Comparison of ENCODE assay signal across 28 mouse cellular contexts in genomic region chr4:102989391-102989790, GRCm38 (mm10). TPM values are rescaled to one million over a fixed set of nuclear protein-coding genes. Genes with fewer than 3 reads are reported as not detected.
DNase-seq lines count a peak whose midpoint lies in the region; ATAC-seq lines count a peak whose summit lies in the region.
"Had no signal": no experiment of that assay in that cellular context is flagged by ENCODE, and none has a peak within 500 bp of the region (broad histone marks: within the 10 kb centered on the region; RNA-seq: fewer than 3 reads in every experiment).

No protein-coding gene starts in this region.

- intact Hi-C loops in heart, postnatal 25 days (cut with DNase I), result loop anchor here (5.0 to 10.0 kb wide), 2 partner anchors 325 to 358 kb away; partner anchors contain the start of gene Oma1

- ATAC-seq in inflammation-experienced regulatory T-cells, adult 6 months, result peak; percentile 26
- ATAC-seq in megakaryocyte, adult 5-6 weeks (ENCODE audit: poor library complexity, severe bottlenecking), result no peak
- ATAC-seq: forebrain, embryonic 14.5 days; intestine, embryonic 16.5 days; midbrain, embryonic 16.5 days had no signal

- DNase-seq in heart, adult 11 months, result peak; percentile 71
- DNase-seq in heart, postnatal 25 days (ENCODE audit: low spot score), result no peak
- peak; percentile 57 for DNase-seq in CD4-positive, CD25-positive, alpha-beta regulatory T cell, adult 2 months (ENCODE audit: low read depth, low spot score)
- peak; percentile 37 to 55 for DNase-seq in thymus, postnatal 10 days (ENCODE audit: low spot score in 2 of 2)
- DNase-seq in right cerebral cortex, postnatal 25 days, result no peak
- DNase-seq in urinary bladder, postnatal 10 days (ENCODE audit: low spot score), result no peak
- DNase-seq: adrenal gland, adult 8-10 months; cerebellum, adult 8-10 months; cerebellum, postnatal 25 days; gastrocnemius, postnatal 25 days; heart, adult 2 months; heart, postnatal 36 days; kidney, adult 8-10 months; kidney, postnatal 10 days; liver; lung, embryonic 14.5 days; lung, postnatal 14 days had no signal

RNA-seq across cellular contexts. Expression of gene Tctex1d1, which starts 11.0 kb away (rescaled TPM):
- total RNA-seq in heart, postnatal 25 days (2021), result not detected
- polyA plus RNA-seq in inflammation-experienced regulatory T-cells, adult 6 months (2017; shearing (Covaris generic)), result under 1 TPM in 1 of 3 experiments, not detected in 2; 0.58 TPM
- 1.9 and 5.2 TPM in 2 replicates for total RNA-seq in megakaryocyte, adult 5-6 weeks (2015)
- 3.5 and 5.5 TPM in 2 replicates for total RNA-seq in megakaryocyte, adult 5-6 weeks (2017)
- total RNA-seq: adrenal gland, adult 8-10 months; gastrocnemius, postnatal 25 days; heart, adult 2 months; heart, postnatal 36 days had no signal
- polyA plus RNA-seq: large intestine, adult 2 months; myocyte; small intestine, adult 2 months had no signal

RNA-seq across cellular contexts. Expression of gene Insl5, which starts 37.3 kb away (rescaled TPM):
- total RNA-seq in heart, postnatal 25 days (2021), result not detected
- polyA plus RNA-seq in inflammation-experienced regulatory T-cells, adult 6 months (2017; shearing (Covaris generic)), result not detected
- not detected in 2 replicates for total RNA-seq in megakaryocyte, adult 5-6 weeks (2015)
- not detected in 2 replicates for total RNA-seq in megakaryocyte, adult 5-6 weeks (2017)
- total RNA-seq: adrenal gland, adult 8-10 months; gastrocnemius, postnatal 25 days; heart, adult 2 months; heart, postnatal 36 days had no signal
- polyA plus RNA-seq: forebrain, embryonic 14.5 days; heart, adult 2 months; liver, embryonic 15.5 days; lung, embryonic 14.5 days; myocyte; small intestine, adult 2 months; stomach, embryonic 15.5 days; urinary bladder, adult 2 months had no signal

Comparison
In these comparisons a context has a peak if more than half of its experiments do, and no peak if none do; other contexts are left out.
1. DNase-seq: peak in heart, adult 11 months (single experiment), CD4-positive, CD25-positive, alpha-beta regulatory T cell, adult 2 months (single experiment) and thymus, postnatal 10 days (2 of 2); none in heart, postnatal 25 days (single experiment), right cerebral cortex, postnatal 25 days (single experiment) and urinary bladder, postnatal 10 days (single experiment).